Mouse (Mus musculus) cerebellum, adult 8-10 months (tissue): ENCODE measurements around the gene Odf3.

Source experiments
- DNase-seq: peaks from one replicate; pipeline ENCODE4 v3.0.0; 2022

Gene Odf3

GRCm38 (mm10) chr7:140847755-140848580, at the start of gene Odf3:
Odf3 (plus strand) TSS chr7:140847805.
- no peak for DNase-seq

GRCm38 (mm10) chr7:140798212-140798611, 49.4 kb upstream of the Odf3 start:
- no peak for DNase-seq

GRCm38 (mm10) chr7:140802629-140803028, 45.0 kb upstream of the Odf3 start:
- DNase-seq, result no peak

GRCm38 (mm10) chr7:140805704-140806103, 41.9 kb upstream of the Odf3 start:
- peak; percentile 27 for DNase-seq

GRCm38 (mm10) chr7:140810496-140810895, 37.1 kb upstream of the Odf3 start:
- no peak for DNase-seq

GRCm38 (mm10) chr7:140811714-140812113, 35.9 kb upstream of the Odf3 start:
- no peak for DNase-seq

GRCm38 (mm10) chr7:140812850-140813249, 34.8 kb upstream of the Odf3 start:
- DNase-seq, result no peak

GRCm38 (mm10) chr7:140820173-140820572, 27.4 kb upstream of the Odf3 start:
- DNase-seq, result no peak

- peak; percentile 37 for DNase-seq
Measured at GRCm38 (mm10) chr7:140821305-140821652, 26.3 kb upstream of the Odf3 start.

GRCm38 (mm10) chr7:140821653-140822329, 25.8 kb upstream of the Odf3 start, which contains the start of gene Zfp941:
Zfp941 (minus strand) TSS chr7:140822178.
- DNase-seq, result peak; percentile 86

GRCm38 (mm10) chr7:140822731-140823130, 24.9 kb upstream of the Odf3 start:
- no peak for DNase-seq

GRCm38 (mm10) chr7:140828171-140828881, 19.3 kb upstream of the Odf3 start:
- peak; percentile 62 for DNase-seq

GRCm38 (mm10) chr7:140831447-140831846, 16.2 kb upstream of the Odf3 start:
- DNase-seq, result no peak

GRCm38 (mm10) chr7:140833341-140833740, 14.3 kb upstream of the Odf3 start:
- DNase-seq, result no peak

- DNase-seq, result no peak
Measured at GRCm38 (mm10) chr7:140834968-140835757, 12.4 kb upstream of the Odf3 start, which contains the start of gene Urah. Urah (plus strand) TSS chr7:140835018.

- DNase-seq, result no peak
Measured at GRCm38 (mm10) chr7:140835758-140836087, 11.9 kb upstream of the Odf3 start.

- no peak for DNase-seq
Measured at GRCm38 (mm10) chr7:140836243-140837115, 11.1 kb upstream of the Odf3 start.

- DNase-seq, result no peak
Measured at GRCm38 (mm10) chr7:140839556-140839955, 8.0 kb upstream of the Odf3 start.

- no peak for DNase-seq
Measured at GRCm38 (mm10) chr7:140840750-140841735, 6.6 kb upstream of the Odf3 start.

GRCm38 (mm10) chr7:140843806-140844205, 3.8 kb upstream of the Odf3 start:
- no peak for DNase-seq
